ENCODE assay signal across 30 mouse cellular contexts in the genomic region with DNA sequence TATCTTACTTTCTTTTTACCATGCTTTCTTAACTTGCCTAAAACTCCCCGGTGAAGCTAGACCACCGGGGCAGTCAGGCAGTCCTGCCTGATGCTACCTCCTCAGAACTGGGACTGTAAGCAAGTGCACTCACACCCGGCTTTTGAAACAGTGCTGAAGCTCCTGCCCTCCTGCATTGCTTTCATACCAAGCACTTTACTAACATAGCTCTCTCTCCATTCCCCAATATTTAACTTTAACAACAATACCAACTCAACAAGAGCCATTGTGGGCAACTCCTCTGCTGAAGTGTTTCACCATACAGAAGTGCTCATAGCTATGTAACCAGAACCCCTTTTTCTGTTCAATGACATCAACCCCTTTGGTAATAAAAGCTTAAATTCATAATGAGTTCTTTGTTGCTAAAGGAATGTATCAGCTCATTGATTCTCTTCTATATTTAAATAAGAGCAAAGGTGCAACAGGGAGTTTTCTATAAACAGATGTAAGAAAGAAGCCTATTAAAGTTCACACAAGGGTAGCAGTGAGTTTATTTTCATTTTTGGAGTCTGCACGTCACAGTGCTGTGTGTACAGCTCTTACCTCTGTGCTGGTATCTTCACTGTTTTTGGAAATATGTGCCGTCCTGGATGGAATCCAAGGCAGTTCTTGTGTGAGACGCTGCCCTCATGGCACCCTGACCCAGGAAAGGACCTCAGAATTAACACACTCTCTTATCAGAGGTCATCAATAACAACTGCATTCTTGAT.
DNase-seq lines count a peak whose midpoint lies in the region; ATAC-seq lines count a peak whose summit lies in the region.
"Had no signal": no experiment of that assay in that cellular context is flagged by ENCODE, and none has a peak within 500 bp of the region (broad histone marks: within the 10 kb centered on the region; RNA-seq: fewer than 3 reads in every experiment).

No protein-coding gene starts in this region.

- no peak overlapping the region for H3K4me3 ChIP-seq in kidney, embryonic 16.5 days (ENCODE audit: low read length)
- H3K4me3 ChIP-seq: embryonic facial prominence, embryonic 10.5 days; embryonic facial prominence, embryonic 15.5 days; forebrain, embryonic 13.5 days; hindbrain, embryonic 10.5 days; hindbrain, embryonic 15.5 days; kidney, embryonic 15.5 days; limb, embryonic 12.5 days; midbrain, embryonic 13.5 days had no signal

- 72% methylated on average over 6 of the region's 6 CpGs for WGBS in kidney, embryonic 16.5 days

- no peaks in the 10 kb centered on the region for H3K9me3 ChIP-seq in kidney, embryonic 16.5 days (ENCODE audit: low read length)
- H3K9me3 ChIP-seq: embryonic facial prominence, embryonic 10.5 days; embryonic facial prominence, embryonic 15.5 days; forebrain, embryonic 13.5 days; hindbrain, embryonic 10.5 days; hindbrain, embryonic 15.5 days; kidney, embryonic 15.5 days; limb, embryonic 12.5 days; midbrain, embryonic 13.5 days had no signal

- no peak for DNase-seq in kidney, adult 11 months
- peak; percentile 77 for DNase-seq in ovary, adult 18-20 months (ENCODE audit: low spot score)
- no peak for DNase-seq in ovary, postnatal 10 days (ENCODE audit: low spot score)
- DNase-seq in lung, postnatal 36 days = peak; percentile 20
- no peak for DNase-seq in layer of hippocampus, adult 18-20 months (ENCODE audit: low spot score in 2 of 2)
- DNase-seq: adrenal gland, postnatal 10 days; cerebellum, adult 8-10 months; cerebellum, postnatal 25 days; gastrocnemius, postnatal 14 days; heart, postnatal 14 days; kidney, adult 18-20 months; kidney, postnatal 36 days; layer of hippocampus, postnatal 36 days; right cerebral cortex, postnatal 4 days; thymus, adult 2 months; thymus, postnatal 4 days had no signal

- no peak overlapping the region for H3K4me2 ChIP-seq in kidney, embryonic 16.5 days (replicated peaks; ENCODE audit: low read depth, low read length)
- H3K4me2 ChIP-seq: embryonic facial prominence, embryonic 15.5 days; forebrain, embryonic 13.5 days; hindbrain, embryonic 15.5 days; kidney, embryonic 15.5 days; limb, embryonic 12.5 days; liver, embryonic 11.5 days; midbrain, embryonic 13.5 days had no signal

- 0 out of 2 replicates have a peak overlapping the region, but pooled peaks have one; percentile 6 for H3K27ac ChIP-seq in kidney, embryonic 16.5 days (ENCODE audit: low read length)
- H3K27ac ChIP-seq: embryonic facial prominence, embryonic 10.5 days; embryonic facial prominence, embryonic 15.5 days; forebrain, embryonic 13.5 days; hindbrain, embryonic 10.5 days; hindbrain, embryonic 15.5 days; kidney, embryonic 15.5 days; limb, embryonic 12.5 days; midbrain, embryonic 13.5 days; stomach, postnatal 0 days had no signal

- ATAC-seq in kidney, embryonic 16.5 days (ENCODE audit: low FRiP score, low TSS enrichment) = no peak
- no peak for ATAC-seq in frontal cortex, adult (ENCODE audit: low TSS enrichment)
- ATAC-seq: forebrain, embryonic 13.5 days; inflammation-experienced regulatory T-cells, adult 6 months; midbrain, embryonic 13.5 days had no signal

- no peaks in the 10 kb centered on the region for H3K36me3 ChIP-seq in kidney, embryonic 16.5 days (ENCODE audit: insufficient read depth, low read length)
- H3K36me3 ChIP-seq: embryonic facial prominence, embryonic 10.5 days; embryonic facial prominence, embryonic 15.5 days; hindbrain, embryonic 10.5 days; hindbrain, embryonic 15.5 days; kidney, embryonic 15.5 days; limb, embryonic 12.5 days; midbrain, embryonic 13.5 days had no signal

- H3K27me3 ChIP-seq in kidney, embryonic 16.5 days (ENCODE audit: insufficient read depth, low read length) = no peaks in the 10 kb centered on the region
- H3K27me3 ChIP-seq: CH12.LX; embryonic facial prominence, embryonic 15.5 days; forebrain, embryonic 13.5 days; hindbrain, embryonic 15.5 days; kidney, embryonic 15.5 days; limb, embryonic 12.5 days; midbrain, embryonic 13.5 days had no signal

- 0 out of 2 replicates have a peak, but pooled peaks cover 3% of the 10 kb centered on the region for H3K4me1 ChIP-seq in kidney, embryonic 16.5 days (ENCODE audit: insufficient read depth, low read length)
- H3K4me1 ChIP-seq: embryonic facial prominence, embryonic 10.5 days; embryonic facial prominence, embryonic 15.5 days; forebrain, embryonic 13.5 days; hindbrain, embryonic 10.5 days; hindbrain, embryonic 15.5 days; kidney, embryonic 15.5 days; midbrain, embryonic 13.5 days had no signal

- H3K9ac ChIP-seq in kidney, embryonic 16.5 days (replicated peaks; ENCODE audit: low read length) = no peak overlapping the region
- H3K9ac ChIP-seq: embryonic facial prominence, embryonic 15.5 days; forebrain, embryonic 13.5 days; hindbrain, embryonic 15.5 days; kidney, embryonic 15.5 days; limb, embryonic 12.5 days; midbrain, embryonic 13.5 days had no signal

Comparison
In these comparisons a context has a peak if more than half of its experiments do, and no peak if none do; other contexts are left out.
1. DNase-seq: peak in ovary, adult 18-20 months (single experiment) and lung, postnatal 36 days (single experiment); none in kidney, adult 11 months (single experiment), ovary, postnatal 10 days (single experiment) and layer of hippocampus, adult 18-20 months (0 of 2).